Mouse (Mus musculus) myocyte (in vitro differentiated cells): ENCODE data around the gene Foxc2.

Experiments used
- MYOG ChIP-seq, 3 experiments: IDR thresholded peaks; one replicate each; pipeline ENCODE4 v1.6.1; 2011; ENCODE audit warnings: control low read depth in 2 of 3, low read depth in 2 of 3, mild to moderate bottlenecking in 2 of 3; ENCODE audit not compliant: insufficient read length in 2 of 3, control insufficient read depth in 1 of 3, insufficient read depth in 1 of 3
- POLR2A ChIP-seq: IDR thresholded peaks from one replicate; pipeline ENCODE4 v1.6.1; 2011; ENCODE audit warnings: low read depth, mild to moderate bottlenecking, control low read depth, moderate library complexity; ENCODE audit not compliant: insufficient read length

- TF ChIP-seq MYOG (IDR thresholded peaks at IDR 0.05; ENCODE audit: control insufficient read depth in 1 of 3, insufficient read depth in 1 of 3, insufficient read length in 2 of 3, low read depth in 2 of 3) (no peak), POLR2A (no peak)
Observed at GRCm38 (mm10) chr8:121081398-121081797, 34.6 kb upstream of the Foxc2 start.
